Mouse (Mus musculus) embryonic fibroblast, embryonic 13.5 days (primary cell): Measurements from ENCODE around the gene Thtpa.

ENCODE experiments used
- CTCF ChIP-seq: IDR thresholded peaks from 2 replicates; pipeline ENCODE4 v1.5.1; 2011; ENCODE audit warnings: mild to moderate bottlenecking, control low read depth, low read length, moderate library complexity, borderline replicate concordance; ENCODE audit not compliant: insufficient read depth
- POLR2A ChIP-seq: IDR thresholded peaks from 2 replicates; pipeline ENCODE4 v1.6.1; 2011; ENCODE audit warnings: low read depth, mild to moderate bottlenecking, control low read depth, low read length, moderate library complexity

DNA sequence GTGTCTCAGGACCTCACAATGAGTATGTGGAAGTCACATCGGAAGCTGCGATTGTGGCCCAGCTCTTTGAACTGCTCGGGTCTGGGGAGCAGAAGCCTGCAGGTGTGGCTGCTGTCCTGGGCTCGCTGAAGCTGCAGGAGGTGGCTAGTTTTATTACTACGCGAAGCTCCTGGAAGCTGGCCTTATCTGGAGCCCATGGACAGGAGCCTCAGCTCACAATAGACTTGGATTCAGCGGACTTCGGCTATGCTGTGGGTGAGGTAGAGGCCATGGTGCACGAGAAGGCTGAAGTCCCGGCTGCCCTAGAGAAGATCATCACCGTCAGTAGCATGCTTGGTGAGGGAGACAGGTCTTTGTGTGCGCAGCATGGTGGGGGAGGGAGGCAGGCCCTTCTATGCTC, 1.1 kb downstream of the Thtpa start:
- no peak for TF ChIP-seq POLR2A
- TF ChIP-seq CTCF, result no peak
